Mouse (Mus musculus) c-Kit-positive CD71-positive TER-119-positive erythroid progenitor cells, embryonic 14.5 days (primary cell): ENCODE results near the gene Aldh4a1.
A peak's percentile ranks its signal among the peaks of the same experiment; 100 is the strongest.

Experiments
- DNase-seq: peaks from one replicate; pipeline ENCODE4 v3.0.0-alpha.2; 2013; ENCODE audit warnings: low spot score

Aldh4a1 gene

DNA sequence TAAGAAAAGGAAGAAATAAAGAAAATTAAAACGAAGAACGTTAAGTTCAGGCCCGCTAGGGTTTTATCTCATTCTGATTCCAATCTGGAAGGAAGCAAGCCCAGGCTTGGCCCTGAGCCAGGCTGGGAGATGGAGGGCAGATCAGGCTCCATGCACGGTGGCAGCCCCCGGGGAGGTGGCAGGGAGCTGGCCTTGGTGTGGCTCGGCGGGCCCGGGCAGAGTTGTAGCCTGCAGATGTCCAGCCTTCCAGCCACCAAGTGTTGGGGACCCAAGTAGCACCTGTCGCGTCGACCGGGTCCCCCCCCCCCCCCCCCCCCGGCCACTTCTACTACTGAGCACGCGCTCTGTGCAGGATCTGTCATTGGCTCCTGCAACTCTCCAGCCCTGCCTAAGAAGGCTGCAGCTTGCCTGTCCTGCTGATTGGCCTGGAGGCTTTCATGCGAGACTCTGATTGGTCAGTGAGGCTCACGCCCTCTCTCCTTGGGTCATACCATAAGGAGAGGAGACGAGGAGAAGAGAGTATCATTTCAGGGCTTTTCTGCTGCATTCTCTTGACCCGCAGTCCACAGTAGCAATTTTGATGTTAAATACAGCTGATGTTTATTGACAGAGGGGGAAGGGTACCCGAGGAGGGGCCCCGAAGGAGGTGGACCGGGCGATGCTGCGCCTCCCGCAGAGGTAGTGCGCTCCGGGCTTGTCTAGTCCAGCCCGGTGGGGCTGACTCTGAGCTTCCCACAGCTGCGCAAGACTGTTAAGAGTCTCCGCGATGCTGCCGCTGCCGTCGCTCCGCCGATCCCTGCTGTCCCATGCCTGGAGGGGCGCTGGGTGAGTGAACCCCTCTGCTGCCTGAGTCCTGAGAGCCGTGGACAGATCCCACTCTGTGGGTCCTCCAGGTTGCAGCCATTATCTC is at the start of gene Aldh4a1:
Aldh4a1 (plus strand) TSS at position 494 of the 910 bp plus-strand sequence.
- DNase-seq, result peak; percentile 93

DNA sequence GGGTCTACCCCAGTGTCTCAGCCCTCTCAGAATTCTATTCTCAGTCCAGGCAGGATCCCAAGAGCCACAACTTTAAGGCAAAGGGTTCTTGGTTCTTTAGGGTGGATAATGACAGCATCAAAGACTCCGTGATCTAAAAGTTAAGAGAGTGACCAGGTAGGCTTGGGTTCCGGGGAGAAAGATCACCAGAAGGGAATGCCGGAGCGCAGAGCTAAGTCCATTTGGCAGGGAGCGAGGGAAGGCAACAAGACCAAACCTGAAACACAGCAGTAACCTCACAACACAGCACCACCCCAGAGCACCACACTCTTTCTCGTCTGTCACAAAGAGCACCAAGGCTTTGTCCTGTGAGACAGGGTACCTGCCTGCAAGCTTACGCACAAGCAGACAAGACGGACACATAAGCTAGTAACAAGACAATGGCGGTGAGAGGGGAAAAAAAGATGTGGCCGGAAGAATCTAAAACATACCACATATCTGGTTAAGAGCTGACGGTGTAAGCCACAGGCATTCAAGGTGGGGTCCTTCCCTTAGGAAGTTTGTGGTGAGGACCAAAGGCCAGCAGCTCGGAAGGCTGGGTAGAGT is 49.6 kb upstream of the Aldh4a1 start:
- DNase-seq, result no peak

DNA sequence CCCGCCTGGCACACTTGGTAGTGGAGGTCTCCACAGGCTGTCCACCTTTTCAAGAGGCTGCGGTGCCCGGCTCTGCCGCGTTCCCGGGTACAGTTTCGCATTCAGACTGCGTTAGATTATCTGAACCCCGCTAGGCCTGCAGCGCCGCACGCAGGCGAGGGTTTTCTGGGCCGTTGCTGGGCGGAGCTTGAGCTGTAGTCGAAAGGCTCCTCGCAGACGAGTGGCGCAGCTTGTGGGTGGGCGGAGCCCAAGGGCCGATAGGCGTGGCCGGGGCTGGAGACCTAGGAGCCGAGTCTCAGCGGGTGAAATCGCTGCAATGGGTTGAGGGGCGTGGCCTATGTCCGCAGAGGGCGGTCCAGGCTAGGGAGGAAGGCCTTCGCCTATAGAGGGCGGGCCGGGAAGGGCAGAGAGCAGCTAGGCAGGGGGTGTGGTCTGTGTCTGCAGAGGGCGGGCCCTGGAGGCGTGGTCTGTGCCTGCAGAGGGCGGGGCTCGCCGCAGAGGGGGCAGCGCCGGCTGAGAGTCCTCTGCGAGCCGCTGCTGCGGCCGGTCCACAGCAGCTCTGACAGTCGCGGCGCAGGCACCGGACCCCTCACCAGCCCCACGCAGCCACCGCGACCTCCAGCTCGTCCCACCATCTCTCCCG is 48.4 kb upstream of the Aldh4a1 start:
- peak; percentile 95 for DNase-seq

DNA sequence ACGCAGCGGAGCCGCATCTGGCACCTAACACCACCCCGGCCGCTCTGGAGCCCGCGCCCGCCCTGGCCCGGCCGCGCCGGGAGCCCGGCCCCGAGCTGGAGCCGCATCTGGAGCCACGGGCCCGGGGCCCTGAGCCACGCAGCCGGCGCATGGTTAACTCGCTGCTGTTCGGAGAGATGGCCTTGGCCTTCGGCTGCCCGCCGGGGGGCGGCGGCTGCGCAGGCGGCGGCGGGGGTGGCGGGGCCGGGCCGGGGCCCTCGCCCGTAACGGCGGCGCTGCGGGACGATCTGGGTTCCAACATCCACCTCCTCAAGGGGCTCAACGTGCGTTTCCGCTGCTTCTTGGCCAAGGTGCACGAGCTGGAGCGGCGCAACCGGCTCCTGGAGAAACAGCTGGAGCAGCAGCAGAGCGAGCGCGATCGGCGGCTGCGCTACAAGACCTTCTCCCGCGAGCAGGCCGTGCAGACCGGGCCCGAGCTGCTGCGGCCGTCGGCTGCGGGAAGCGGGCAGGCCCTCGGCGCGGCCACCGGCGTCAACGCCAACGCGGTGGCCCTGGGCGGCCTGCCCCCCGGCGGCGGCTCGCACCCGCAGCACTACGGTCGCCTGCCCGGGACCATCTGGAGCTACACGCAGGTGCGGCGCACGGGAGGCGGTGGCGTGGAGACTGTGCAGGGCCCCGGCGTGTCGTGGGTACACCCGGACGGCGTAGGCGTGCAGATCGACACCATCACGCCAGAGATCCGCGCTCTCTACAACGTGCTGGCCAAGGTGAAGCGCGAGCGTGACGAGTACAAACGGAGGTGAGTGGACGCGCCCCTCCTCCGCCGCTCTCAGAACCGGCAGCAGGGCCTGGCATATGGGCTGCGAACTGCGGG is 47.6 kb upstream of the Aldh4a1 start:
- DNase-seq, result no peak

DNA sequence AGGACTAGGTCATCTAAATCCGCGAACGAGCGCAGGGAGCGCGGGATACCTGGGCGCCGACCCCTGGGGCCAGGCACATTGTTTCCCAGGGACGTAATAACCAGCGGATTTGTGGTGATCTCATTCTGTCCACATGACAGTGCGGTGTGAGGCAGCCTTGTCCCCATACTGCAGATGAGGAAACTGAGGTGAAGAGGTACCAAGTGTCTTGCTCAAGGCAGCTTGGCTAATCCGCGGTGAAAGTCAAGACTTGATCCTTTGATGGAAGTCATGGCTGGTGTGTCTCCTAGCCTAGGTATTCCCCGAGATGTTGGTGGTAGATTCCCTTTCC is 47.0 kb upstream of the Aldh4a1 start:
- no peak for DNase-seq

DNA sequence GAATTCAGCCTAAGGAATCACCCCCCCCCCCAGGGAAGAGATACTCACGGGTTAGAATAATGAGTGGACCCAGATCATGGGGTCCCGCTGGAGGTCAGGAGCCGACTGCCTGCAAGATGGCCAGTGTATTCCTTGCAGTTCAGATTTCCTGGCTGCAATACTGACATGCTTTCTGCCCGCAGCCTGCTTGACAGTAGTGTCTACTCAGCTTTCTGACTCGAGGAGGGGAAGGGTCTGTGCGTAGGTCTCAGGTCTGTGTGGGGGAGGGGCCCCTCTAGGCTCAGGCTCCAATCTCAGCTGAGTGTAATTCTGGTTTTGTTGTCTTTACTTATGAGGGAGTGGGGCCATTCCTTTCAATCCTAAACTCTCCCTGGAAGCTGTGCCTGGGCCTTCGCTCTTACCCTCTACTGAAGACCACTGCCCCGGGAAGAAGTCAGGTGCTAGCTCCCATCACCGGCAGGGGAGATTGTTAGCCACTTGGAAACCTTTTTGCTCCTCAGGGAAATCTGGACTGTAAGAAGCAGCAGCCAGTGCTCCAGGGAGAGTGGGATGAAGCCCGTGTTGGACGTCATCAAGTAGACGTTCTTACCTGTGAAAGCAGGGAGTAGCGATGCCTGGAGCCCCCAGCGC is 46.3 kb upstream of the Aldh4a1 start:
- DNase-seq, result no peak

DNA sequence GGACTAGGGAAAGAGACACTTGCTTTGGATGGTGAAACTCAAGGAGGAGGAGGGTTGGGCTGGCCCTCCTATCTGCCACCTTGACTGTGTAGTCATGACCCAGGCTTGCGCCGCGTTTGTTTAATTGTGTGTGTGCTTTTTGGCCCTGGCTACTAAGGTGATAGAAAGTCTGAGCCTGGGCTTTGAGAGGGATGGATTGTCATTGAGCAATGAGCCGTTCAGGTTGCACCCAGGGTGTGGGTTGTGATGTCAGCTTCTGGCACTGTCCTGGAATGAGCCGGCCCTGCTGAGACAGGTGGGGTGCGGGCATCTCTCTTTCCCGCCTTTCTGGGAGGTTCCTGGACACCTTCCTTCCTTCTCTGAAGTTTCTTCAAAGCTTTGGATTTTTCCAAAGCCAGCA is 45.7 kb upstream of the Aldh4a1 start:
- no peak for DNase-seq

DNA sequence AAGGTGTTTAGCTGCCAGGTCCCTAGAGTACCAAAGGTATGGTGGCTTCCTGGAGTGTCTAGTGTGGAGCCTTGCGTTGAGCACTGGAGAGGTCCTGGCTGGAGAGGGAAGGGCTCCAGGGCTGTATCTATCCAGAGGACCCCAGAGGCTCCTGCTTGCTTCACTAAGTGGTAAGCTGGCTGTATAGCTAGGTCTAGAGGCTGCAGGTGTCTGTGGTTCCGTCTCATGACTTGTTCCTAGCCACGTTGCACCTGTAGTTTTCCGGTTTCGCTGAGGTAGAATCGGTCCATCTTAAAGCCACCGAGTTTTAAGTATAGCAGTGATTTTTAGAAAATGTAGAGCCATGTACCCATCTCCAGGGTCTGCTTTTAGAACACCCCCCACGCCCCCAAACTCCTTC is 44.3 kb upstream of the Aldh4a1 start:
- no peak for DNase-seq

DNA sequence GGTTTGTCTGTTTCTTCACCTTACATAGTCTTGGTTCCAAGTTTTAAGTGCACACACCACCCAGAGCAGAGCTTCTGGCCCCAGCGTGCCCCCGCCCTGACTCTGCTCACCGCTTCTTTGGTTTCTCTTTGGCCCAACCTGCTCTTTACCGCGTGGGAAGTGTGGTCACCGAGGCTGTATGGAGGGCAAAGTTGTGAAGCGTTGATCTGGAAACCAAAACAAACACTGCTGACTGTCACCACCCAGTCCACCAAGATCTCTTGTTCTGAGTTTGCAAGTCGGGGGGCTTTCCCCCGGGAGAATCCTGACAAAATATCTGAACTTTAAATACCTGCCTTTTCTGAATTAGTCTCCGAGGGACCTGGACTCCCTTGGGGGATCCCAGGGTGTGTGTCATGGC is 43.7 kb upstream of the Aldh4a1 start:
- no peak for DNase-seq

DNA sequence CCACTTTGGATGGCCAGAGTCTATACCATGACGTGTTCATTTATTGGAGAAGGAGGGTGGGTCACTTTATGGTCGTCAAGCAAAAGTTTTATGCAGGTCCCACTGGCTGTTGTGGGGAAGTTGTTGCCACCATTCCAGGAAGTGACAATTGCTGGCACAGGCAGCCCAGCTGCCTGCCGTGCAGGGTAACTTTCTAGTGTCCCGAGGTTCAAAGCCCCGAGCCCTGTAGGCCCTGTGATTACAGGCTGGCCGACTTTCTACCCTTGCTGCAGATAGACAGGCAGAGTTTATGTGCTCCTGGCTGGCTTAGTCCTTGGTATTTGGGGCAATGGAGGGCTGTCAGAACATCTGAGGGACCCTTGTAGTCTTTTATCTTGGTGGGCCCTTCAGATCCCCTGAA is 43.2 kb upstream of the Aldh4a1 start:
- DNase-seq, result no peak

DNA sequence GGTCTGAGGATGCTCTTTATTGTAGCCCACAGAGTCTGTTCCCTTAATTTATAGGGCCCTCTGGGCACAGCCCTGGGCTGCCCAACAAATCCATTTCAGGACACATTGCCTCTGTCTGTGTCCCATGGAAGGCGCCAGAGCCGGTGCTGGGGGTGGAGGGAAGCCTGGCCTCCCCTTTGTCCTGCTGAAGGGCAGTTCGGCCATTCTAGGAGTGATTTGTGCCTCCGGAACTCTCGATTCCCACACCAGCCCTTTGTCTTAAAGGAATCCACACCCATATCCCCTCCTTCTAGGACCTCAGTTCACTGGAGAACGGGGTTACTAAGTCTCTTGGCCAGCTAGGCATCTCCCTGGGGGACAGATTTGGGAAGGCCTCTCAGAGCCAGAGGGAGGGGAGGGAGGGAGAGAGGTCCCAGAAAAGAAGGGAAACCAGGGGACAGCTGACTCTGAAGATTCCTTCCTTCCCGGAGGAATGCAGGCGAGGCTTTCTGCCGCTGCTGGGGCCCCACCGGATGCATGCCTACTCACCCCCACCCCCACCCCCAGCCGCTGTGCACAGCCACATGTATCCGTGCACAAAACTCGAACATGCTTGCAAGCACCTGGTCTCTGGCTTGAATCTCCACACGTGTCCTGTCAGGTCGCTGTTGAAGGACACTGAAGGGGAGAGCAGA is 41.9 kb upstream of the Aldh4a1 start:
- DNase-seq, result no peak

DNA sequence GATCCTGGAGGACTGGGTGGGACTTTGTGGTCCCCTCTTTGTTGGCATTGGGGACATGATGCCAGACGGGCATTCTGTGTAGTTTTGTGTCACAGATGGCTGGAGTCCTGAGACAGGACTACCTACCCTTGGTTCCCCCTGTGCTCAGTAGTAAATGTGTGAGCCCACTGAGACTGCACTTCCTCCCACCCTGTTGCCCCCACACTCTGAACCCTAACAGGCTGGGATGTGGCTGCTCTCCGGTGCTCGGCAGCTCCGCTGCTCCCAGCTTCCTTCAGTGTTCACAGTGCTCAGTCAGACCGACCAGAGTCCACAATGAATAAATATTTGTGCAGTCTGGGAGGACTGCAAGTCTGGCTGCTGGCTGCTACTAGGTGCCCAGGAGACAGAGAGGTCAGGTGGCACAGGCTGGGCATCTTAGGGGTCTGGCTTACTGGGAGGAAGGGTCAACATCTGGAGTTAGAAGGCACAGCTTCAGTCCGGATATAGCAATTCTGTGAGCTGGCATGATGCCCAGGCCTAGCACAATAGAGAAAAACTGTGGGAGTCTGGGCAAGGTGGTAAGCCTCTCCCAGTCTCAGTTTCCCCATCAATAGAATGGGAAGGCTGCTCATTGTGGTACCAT is 41.1 kb upstream of the Aldh4a1 start:
- no peak for DNase-seq

DNA sequence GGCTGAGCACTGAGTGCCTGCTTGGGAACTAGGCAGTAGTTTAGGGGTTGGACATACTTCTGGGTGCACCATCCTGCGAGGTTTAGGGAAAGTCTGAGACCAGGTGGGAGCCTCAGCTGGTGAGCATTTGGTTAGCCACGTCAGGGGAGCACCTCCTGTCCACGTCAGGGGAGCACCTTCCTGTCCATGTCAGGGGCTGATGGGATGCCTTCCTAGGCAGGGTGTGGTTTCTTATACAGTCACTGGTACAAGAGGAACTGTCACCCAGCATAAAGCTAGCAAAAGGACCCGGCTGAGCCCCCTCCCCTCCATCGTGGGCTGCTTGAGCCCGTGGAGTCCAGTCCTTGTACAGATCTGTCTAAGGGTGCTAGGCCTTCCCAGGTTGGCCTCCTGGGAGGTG is 40.3 kb upstream of the Aldh4a1 start:
- DNase-seq, result no peak

DNA sequence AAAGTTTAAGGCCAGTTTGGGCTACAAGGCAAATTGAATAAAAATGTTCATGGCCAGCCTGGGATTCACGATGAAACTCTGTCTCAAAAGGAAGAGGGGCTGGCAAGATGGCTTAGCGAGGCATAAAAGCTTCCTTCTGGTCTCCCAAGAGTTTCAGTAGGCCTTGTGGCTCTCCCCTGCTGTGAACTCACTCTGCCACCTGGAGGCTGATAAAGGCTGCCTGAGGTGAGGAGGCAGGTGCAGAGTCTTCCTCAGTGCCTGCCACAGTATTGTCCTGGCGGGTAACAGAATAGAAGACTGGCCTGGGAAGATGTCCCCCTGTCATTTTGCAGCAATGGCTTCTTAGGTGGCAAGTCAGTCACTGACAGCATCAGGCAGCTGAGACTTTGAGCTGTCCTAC is 39.8 kb upstream of the Aldh4a1 start:
- no peak for DNase-seq

DNA sequence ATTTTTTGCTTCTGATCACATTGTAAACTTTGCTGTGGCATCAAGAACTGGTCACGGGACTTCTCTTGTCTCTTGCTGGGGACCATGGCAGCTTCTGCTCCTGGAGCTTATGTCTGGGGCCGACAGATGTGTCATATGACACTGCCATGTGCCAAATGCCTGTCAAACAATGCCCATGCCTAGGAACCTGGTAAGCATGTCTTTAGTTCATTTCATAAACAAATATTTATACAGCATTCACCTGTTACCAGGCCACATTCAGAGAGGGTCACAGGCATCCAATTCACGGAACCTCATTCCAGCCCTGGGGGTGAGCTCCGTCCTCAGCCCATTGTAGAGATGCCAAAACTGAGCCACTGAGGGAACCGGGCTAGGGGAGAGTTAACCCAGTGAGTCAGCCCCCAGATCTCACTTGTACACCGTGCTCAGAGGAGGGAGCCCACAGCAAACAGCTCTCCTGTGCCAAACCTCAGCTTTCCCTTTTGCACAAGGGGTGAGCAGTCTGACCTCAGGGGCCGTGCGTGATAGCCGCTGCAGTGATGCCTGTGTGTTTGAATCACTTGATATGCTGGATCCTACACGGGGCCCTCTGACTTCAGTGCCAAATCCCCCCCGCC is 38.9 kb upstream of the Aldh4a1 start:
- DNase-seq, result no peak

DNA sequence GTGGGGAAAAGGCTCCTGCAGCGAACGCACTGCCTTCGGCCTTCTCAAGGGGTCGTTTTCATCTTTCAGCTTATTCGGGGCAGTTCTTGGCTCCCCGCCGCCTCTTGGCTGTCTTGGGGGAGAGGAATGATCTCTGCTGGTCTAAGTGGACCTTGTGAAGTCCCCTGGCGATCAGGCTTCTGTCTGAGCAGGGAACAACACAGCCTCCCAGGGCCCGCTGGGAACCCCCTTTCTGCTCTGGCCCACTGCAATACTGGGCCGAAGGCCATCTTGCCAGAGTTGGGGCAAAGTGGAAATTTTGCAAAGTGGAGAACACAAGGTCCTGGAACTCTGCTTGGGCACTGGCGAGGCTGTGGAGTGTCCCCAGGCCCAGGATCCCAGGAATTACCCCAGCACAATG is 38.0 kb upstream of the Aldh4a1 start:
- no peak for DNase-seq

DNA sequence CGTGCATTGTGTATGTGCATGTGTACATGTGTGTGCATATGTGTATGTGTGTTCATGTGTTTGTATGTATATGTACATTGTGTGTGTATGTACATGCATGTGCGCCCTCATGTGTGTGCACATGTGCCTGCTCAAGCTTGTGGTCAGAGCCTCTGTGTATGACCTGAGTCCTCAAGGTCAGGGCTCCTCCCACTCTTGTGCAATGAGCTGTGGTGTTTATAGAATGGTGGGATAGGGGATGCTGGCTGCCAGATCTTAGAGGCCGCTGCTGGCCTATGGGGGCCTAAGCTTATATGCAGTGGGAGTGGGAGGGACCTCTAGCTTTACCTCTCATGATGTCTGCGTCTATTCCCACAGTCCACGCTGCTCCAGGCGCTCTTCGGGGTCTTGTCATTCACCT is 37.0 kb upstream of the Aldh4a1 start:
- no peak for DNase-seq

DNA sequence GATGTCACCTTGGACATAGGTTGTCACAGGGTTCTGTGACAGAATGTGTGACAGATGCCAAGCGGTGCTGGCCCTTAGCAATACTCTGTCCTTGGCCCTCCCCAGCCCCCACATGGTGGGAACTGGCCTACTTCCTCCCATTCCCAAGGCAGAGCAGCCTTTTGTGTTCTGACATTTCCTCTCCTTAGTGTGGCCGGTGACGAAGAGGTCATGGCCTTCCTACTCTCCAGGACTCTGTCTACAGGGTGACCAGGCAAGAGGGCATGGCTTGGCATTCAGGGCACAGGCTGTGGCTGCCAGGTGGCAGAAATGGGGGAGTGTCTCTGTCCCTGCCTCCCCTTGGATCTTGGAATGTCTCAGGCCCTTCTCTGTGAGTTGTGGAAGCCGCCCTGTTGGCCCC is 35.3 kb upstream of the Aldh4a1 start:
- no peak for DNase-seq

DNA sequence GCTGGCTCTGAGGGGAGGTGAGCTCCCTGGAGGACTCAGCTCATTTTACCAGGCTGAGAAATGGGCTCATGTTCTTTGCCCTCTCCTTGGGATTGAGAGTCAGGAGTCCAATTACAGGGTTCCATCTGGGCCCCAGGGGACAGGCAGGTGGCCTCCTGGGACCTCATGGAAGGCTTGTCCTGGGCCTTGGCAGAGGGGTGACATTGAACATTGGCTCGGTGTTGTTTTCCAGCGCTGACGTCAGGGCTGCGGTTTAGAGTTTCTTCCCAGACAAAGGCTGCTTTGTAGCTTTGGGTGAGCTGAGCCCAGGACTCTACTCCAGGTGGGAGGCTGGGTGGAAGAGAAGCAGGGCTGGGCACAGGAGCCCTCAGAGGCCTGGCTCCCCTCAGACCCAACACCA is 34.9 kb upstream of the Aldh4a1 start:
- DNase-seq, result no peak

DNA sequence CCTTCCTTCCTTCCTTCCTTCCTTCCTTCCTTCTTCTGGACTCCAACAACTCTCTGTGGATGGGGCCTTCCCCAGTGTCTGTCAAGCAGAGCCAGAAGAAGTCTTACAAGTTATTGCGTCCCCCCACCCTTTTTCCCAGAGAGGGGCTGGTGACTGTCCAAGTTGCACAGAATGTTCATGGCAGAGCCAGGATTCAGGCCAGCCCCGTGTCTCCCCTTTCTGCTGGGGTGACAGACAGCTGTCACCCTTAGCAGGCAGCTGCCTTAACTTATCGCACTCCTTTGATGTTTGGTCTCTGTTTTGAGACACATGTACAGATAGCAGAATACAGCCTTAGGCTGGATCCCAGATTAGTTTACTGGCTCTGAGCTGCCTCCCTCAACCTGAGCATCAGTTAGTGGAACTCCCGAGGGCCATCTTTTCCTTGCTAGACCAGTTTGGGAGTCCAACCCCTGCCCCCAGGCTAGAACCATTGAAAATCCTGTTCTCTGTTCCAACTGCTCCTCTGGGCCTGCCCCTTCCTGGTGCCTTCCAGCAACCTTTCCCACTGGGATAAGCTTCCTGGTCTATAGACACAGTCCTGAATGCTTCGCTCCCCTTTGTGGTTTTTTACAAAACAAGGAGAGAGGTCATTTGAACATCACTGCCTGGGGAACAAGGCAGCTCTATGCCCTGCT is 33.2 kb upstream of the Aldh4a1 start:
- no peak for DNase-seq
